Mouse (Mus musculus) ES-E14 (cell line): ENCODE results near the gene Ppp2r2c. TPM values are rescaled to one million over a fixed set of nuclear protein-coding genes. Genes with fewer than 3 reads are reported as not detected.

Experiments
- DNase-seq: peaks from one replicate; pipeline ENCODE4 v3.0.0-alpha.2; 2013; ENCODE audit warnings: low read depth, low spot score
- H3K27ac ChIP-seq: 2 replicates; pipeline ENCODE4 v1.5.1; 2012; ENCODE audit warnings: low read depth, mild to moderate bottlenecking, low read length, moderate library complexity, mixed read lengths; ENCODE audit not compliant: poor library complexity, insufficient read depth, severe bottlenecking
- H3K36me3 ChIP-seq: 2 replicates; pipeline ENCODE4 v1.6.1; 2012; ENCODE audit warnings: mild to moderate bottlenecking, low read length, moderate library complexity, mixed read lengths; ENCODE audit not compliant: control insufficient read depth, poor library complexity, insufficient read depth, severe bottlenecking
- H3K4me1 ChIP-seq, 2 experiments: fragments of 150-350 bp in 1 of 2; sonication (generic) in 1 of 2; 2 replicates each; pipeline ENCODE4 v1.6.1; 2012; ENCODE audit warnings: low read length in 2 of 2, mild to moderate bottlenecking in 1 of 2, mixed read lengths in 1 of 2; ENCODE audit not compliant: control insufficient read depth in 2 of 2, insufficient read depth in 2 of 2, poor library complexity in 1 of 2
- H3K4me3 ChIP-seq, 2 experiments: fragments of 150-350 bp in 1 of 2; sonication (generic) in 1 of 2; 2 replicates each; pipeline ENCODE4 v1.5.1; 2012; ENCODE audit warnings: low read length in 2 of 2, low read depth in 1 of 2, mild to moderate bottlenecking in 1 of 2, mixed read lengths in 1 of 2; ENCODE audit not compliant: insufficient read depth in 1 of 2, poor library complexity in 1 of 2, severe bottlenecking in 1 of 2
- H3K9ac ChIP-seq: 2 replicates; pipeline ENCODE4 v1.6.1; 2012; ENCODE audit warnings: low read depth, mild to moderate bottlenecking, low read length, mixed read lengths; ENCODE audit not compliant: poor library complexity, insufficient read depth, severe bottlenecking
- H3K9me3 ChIP-seq: fragments of 150-350 bp; sonication (generic); 2 replicates; pipeline ENCODE4 v1.6.1; 2012; ENCODE audit warnings: low read depth, mild to moderate bottlenecking, low read length; ENCODE audit not compliant: control insufficient read depth, insufficient read depth
- CHD2 ChIP-seq: IDR thresholded peaks from 2 replicates; pipeline ENCODE4 v1.6.1; 2014; ENCODE audit warnings: mild to moderate bottlenecking, low read depth, low read length, inconsistent platforms
- HCFC1 ChIP-seq: IDR thresholded peaks from 2 replicates; pipeline ENCODE4 v1.6.1; 2012; ENCODE audit warnings: low read length, inconsistent platforms, borderline replicate concordance; ENCODE audit not compliant: insufficient read depth
- MAFK ChIP-seq: IDR thresholded peaks from 2 replicates; pipeline ENCODE4 v1.6.1; 2014; ENCODE audit warnings: mild to moderate bottlenecking, low read depth, low read length, inconsistent platforms; ENCODE audit not compliant: insufficient read depth
- ZC3H11A ChIP-seq: IDR thresholded peaks from 2 replicates; pipeline ENCODE4 v1.6.1; 2012; ENCODE audit warnings: low read depth, mild to moderate bottlenecking, inconsistent platforms, low read length, borderline replicate concordance
- ZNF384 ChIP-seq: IDR thresholded peaks from 2 replicates; pipeline ENCODE4 v1.6.1; 2012; ENCODE audit warnings: low read depth, low read length, inconsistent platforms
- in situ Hi-C, 2 experiments: fragments of 600-800 bp; cut with MboI; formaldehyde crosslinking; loops; one replicate each; pipeline ENCODE4 v1.15.1; 2025; ENCODE audit warnings: low sequenced_read_pairs in 2 of 2, inconsistent platforms in 1 of 2; ENCODE audit not compliant: unreplicated experiment in 2 of 2
- total RNA-seq: library from RNA; depleted of rRNA; stranded (reverse); fragments of 300-350 nt; gene quantifications from 2 replicates; pipeline ENCODE4 v1.2.3, GENCODE M21; 2012

The Ppp2r2c gene
- total RNA-seq, 1 experiment = 7.3 TPM

DNA sequence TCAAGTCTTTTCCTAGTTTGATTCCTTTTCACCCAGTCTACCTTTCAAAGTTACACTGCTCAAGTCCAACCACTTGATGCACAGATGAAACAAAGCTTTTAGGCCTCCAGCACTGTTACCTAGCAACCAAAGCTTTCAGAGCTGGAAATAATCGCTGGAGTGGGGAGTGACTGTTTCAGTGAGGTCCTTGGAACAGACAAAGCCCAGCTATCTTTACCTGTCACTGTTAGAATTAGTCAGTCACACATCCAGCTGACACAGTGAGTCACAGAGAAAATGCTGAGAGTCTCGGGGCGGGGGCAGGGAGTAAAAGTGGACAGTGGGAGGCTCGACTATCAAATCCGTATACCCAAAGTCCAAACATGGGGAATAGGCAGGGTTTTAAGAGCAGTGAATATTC, 92.2 kb downstream of the Ppp2r2c start:
- in situ Hi-C loops = no loop called here
- Histone ChIP-seq H3K9me3 (no peaks in the 10 kb centered on the region), H3K27ac (no peak overlapping the region), H3K4me3 (no peak overlapping the region), H3K9ac (no peak overlapping the region), H3K4me1 (no peaks in the 10 kb centered on the region), H3K36me3 (no peaks in the 10 kb centered on the region)
- no peak for DNase-seq
- TF ChIP-seq MAFK (no peak), CHD2 (no peak), ZC3H11A (no peak), ZNF384 (no peak), HCFC1 (no peak)

DNA sequence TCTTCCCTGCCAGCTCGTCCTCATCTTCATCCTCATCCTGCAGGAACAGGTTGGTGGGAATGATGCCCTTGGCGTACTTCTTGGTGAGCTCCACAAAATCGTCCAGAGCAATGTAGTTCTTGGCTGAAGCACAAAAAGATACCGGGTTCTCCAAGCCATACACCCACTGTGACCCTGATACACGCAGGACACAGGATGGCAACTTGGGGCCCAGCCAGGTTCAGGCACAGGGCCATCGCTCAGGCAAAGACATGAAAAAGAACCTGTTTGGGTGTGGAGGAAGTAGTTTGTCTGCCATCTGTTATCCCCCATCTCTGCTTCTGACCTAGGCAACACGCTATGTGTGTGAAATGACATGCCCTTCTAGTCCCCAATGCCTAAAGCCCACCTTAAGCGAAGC, 103.3 kb downstream of the Ppp2r2c start:
- H3K27ac ChIP-seq = no peak overlapping the region
- in situ Hi-C loops = no loop called here
- no peak overlapping the region for H3K9ac ChIP-seq
- H3K4me3 ChIP-seq = no peak overlapping the region
- no peaks in the 10 kb centered on the region for H3K9me3 ChIP-seq
- no peaks in the 10 kb centered on the region for H3K4me1 ChIP-seq
- no peak for DNase-seq
- peaks cover 17% of the 10 kb centered on the region; the same call in 1 of the 2 replicates for H3K36me3 ChIP-seq
- TF ChIP-seq ZNF384 (no peak), HCFC1 (no peak), CHD2 (no peak), MAFK (no peak), ZC3H11A (no peak)

DNA sequence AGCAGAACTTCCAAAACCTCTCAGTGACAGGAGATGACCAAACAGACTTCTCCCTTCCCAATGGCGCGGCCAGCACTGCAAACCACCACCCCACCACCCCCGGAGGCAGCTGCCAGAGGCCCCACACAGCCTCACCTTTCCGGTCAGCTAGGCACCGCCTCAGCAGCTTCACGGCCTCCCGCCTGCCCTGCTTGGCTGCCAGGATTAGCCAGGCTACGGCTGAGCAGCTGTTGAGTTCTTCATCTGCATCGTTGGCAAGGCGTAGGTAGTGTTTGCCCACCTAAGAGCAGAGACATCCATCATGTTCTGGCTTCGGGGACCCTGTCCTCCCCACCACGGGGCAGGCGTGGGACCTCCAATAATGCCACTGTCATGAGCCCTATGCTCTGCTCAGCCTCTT, 107.0 kb downstream of the Ppp2r2c start:
- Histone ChIP-seq H3K36me3 (peaks cover 3% of the 10 kb centered on the region; the same call in 1 of the 2 replicates), H3K4me3 (no peak overlapping the region), H3K9me3 (no peaks in the 10 kb centered on the region), H3K9ac (no peak overlapping the region), H3K4me1 (no peaks in the 10 kb centered on the region), H3K27ac (no peak overlapping the region)
- no peak for DNase-seq
- TF ChIP-seq ZC3H11A (no peak), ZNF384 (no peak), CHD2 (no peak), MAFK (no peak), HCFC1 (no peak)
- in situ Hi-C loops = no loop called here

DNA sequence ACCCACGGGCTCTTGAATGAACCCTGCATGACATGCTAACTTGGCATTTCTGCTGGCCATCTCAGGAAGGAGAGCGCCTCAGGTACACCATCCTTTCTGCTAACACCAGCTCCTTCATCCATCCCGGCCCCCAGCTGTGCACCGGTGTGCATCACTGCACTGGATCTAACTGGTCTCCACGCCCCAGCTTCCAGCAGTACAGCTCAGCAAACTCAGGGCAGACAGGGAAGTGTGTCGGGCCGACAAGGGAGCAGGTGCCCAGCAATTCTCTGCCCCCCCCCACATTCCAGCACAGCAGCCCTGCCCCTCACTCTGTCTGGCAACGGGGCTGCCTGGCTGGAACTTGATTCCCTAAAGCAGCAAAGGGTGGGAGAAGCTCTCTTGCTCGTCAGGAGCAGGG, 109.5 kb downstream of the Ppp2r2c start:
- Histone ChIP-seq H3K4me1 (peaks cover 0 to 2% of the 10 kb centered on the region in 2 experiments; a peak in 1 of 4 replicates), H3K9me3 (no peaks in the 10 kb centered on the region), H3K4me3 (no peak overlapping the region), H3K9ac (no peak overlapping the region), H3K36me3 (no peaks in the 10 kb centered on the region; the same call in 1 of the 2 replicates), H3K27ac (no peak overlapping the region)
- no peak for DNase-seq
- in situ Hi-C loops = no loop called here
- TF ChIP-seq CHD2 (no peak), MAFK (no peak), ZNF384 (no peak), HCFC1 (no peak), ZC3H11A (no peak)

DNA sequence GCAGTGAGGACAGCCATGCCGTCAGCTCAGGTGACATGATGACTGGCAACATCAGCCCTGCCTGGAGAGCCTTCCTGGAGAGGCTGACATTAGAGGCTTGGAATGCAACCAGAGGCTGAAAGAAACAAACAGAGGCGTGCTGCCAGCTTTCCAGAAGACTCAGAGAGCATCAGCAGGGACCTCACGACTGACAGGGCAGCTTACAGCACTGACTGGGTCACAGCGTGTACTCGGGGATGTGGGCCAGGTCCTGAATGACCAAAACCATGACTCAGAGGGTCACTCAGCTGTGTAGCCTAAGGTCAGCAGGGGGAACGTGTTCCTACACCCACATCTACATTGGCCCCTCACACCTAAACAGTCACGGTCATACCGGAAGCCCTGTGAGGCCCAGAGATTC, 110.7 kb downstream of the Ppp2r2c start:
- no peak overlapping the region for H3K27ac ChIP-seq
- H3K4me3 ChIP-seq = no peak overlapping the region
- no peaks in the 10 kb centered on the region for H3K9me3 ChIP-seq
- no peaks in the 10 kb centered on the region; the same call in 1 of the 2 replicates for H3K36me3 ChIP-seq
- H3K4me1 ChIP-seq = peaks cover 0 to 2% of the 10 kb centered on the region in 2 experiments; a peak in 1 of 4 replicates
- no peak for TF ChIP-seq CHD2
- TF ChIP-seq ZNF384 = no peak
- TF ChIP-seq MAFK = no peak
- TF ChIP-seq HCFC1 = no peak
- TF ChIP-seq ZC3H11A = no peak
- in situ Hi-C loops = no loop called here
- no peak for DNase-seq
- no peak overlapping the region for H3K9ac ChIP-seq
